Mouse (Mus musculus) cerebellum, postnatal 36 days (tissue): ENCODE data around the gene Ggta1.

Experiments
- DNase-seq, 2 experiments: peaks; one replicate each; pipeline ENCODE4 v3.0.0; 2021 to 2022; ENCODE audit warnings: mixed read lengths in 2 of 2

Gene Ggta1

DNA sequence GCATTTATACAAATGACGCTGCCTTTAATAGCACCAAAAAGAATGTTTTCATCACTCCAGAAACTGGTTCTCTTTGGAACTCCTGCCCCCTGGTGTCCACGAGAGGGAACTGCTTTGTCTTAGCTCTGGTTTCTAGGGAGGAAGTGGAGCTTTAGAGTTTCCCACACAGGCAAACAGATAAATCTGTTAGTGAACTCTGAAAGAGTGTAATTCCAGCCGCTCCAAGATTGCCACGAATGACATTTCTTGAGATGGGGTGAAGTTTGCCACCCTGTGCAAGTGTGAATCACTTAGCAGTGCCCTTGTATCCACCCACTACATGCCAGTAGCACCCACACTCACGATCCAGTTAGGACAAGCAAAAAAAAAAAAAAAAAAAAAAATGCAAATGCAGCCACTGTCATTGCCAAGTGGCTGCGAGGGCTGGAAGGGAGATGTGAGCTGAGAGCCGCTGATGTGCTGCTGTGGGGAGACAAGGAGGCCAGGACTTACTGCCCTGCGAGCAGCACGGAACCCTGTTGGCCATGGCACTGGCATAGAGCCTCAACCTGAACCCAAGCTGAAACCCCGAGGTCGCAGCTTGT, 65.3 kb downstream of the Ggta1 start:
- DNase-seq: peak; percentile 61 to 73

GRCm38 (mm10) chr2:35397096-35397495, 65.9 kb downstream of the Ggta1 start, which contains the start of gene 4930402F06Rik:
TSS of gene 4930402F06Rik (minus strand) at chr2:35397175.
- peak in 1 of 2 experiments; percentile 6 for DNase-seq

- DNase-seq: peak; percentile 16 to 32
Measured at GRCm38 (mm10) chr2:35385441-35385871, 77.6 kb downstream of the Ggta1 start.

- no peak for DNase-seq
Measured at GRCm38 (mm10) chr2:35379306-35379705, 83.7 kb downstream of the Ggta1 start.

- no peak for DNase-seq
Measured at GRCm38 (mm10) chr2:35377600-35377999, 85.4 kb downstream of the Ggta1 start.

DNA sequence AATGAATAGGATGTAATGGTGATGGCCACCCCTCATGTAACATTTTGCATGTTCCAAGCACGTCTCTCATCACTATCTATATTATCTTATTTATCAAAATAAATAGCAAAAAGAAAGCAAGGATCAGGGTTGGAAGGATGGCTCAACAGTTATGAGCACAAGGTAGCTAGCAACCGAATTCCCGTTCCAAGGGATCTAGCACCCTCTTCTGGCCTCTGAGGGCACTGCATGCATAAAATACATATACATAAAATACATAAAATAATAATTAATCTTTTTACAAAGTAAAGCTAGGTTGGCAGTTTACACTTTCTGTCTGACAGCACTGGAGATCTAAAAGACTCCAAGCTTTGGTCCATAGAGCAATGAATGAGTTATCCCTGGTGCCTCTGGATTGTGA, 90.0 kb downstream of the Ggta1 start:
- no peak for DNase-seq

DNA sequence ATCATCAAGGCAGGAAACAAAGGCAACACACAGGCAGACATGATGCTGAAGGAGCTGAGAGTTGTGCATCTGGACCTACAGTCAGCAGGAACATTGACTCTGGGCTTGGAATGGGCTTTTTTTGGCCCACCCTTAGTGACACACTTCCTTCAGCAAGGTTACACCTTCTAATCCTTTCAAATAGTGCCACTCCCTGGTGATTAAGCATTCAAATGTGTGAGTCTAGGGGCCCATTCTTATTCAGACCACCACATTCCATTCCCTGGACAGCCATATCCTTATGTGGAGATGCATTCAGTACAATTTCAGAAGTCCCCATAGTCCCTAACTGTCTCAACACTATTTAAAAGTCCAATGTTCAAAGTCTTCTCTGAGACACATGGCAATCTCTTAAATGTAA, 92.3 kb downstream of the Ggta1 start:
- no peak for DNase-seq

DNA sequence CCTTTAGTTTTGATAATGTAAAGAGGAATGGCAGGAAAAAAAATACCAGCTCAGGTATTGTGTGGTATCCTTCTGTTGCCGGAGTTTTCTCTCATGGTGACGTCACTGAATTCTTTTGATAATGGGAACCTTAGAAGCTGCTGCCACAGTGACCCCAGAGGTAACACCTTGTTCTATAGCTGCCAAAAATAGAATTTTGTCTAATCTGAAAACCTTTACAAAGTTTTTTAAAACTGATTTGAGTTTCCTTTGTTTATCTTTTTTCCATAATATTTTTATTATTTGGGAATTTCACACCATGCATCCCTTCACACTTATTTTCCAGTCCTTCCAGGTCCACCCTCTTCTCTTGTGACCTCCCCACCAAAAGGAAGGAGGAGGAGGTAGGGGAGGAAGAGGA, 95.4 kb downstream of the Ggta1 start, which contains the start of gene 4930568D16Rik:
Gene 4930568D16Rik (minus strand): TSS at position 101 of the 400 bp plus-strand sequence.
- DNase-seq: no peak
